Mouse (Mus musculus) frontal cortex, postnatal 10 days (tissue): ENCODE results near the gene Txndc16.

ENCODE experiments used
- DNase-seq, 2 experiments: peaks; one replicate each; pipeline ENCODE4 v3.0.0; 2022; ENCODE audit warnings: low spot score in 2 of 2, mixed read lengths in 1 of 2

Gene Txndc16

GRCm38 (mm10) chr14:45220090-45220956, at the start of gene Txndc16:
Txndc16 (minus strand) TSS chr14:45220328.
- peak; percentile 72 to 80 for DNase-seq

GRCm38 (mm10) chr14:45263831-45264592, 43.9 kb upstream of the Txndc16 start:
- no peak for DNase-seq

GRCm38 (mm10) chr14:45251548-45252076, 31.5 kb upstream of the Txndc16 start:
- no peak for DNase-seq

GRCm38 (mm10) chr14:45241613-45242012, 21.5 kb upstream of the Txndc16 start:
- no peak for DNase-seq

GRCm38 (mm10) chr14:45239042-45239441, 18.9 kb upstream of the Txndc16 start:
- DNase-seq, result no peak

GRCm38 (mm10) chr14:45220957-45221630, 966 bp upstream of the Txndc16 start:
- DNase-seq, result no peak

- peak; percentile 99 for DNase-seq
These were observed 643 bp downstream of the Txndc16 start, which contains the start of gene Gpr137c for GRCm38 (mm10) chr14:45219281-45220089. Gpr137c (plus strand) TSS chr14:45219717.

- DNase-seq, result no peak
These were observed 2.4 kb downstream of the Txndc16 start for GRCm38 (mm10) chr14:45217693-45218092.

GRCm38 (mm10) chr14:45216711-45217340, 3.3 kb downstream of the Txndc16 start:
- no peak for DNase-seq

- no peak for DNase-seq
These were observed 8.7 kb downstream of the Txndc16 start for GRCm38 (mm10) chr14:45211431-45211830.

GRCm38 (mm10) chr14:45210683-45211082, 9.4 kb downstream of the Txndc16 start:
- no peak for DNase-seq

GRCm38 (mm10) chr14:45200607-45201006, 19.5 kb downstream of the Txndc16 start:
- no peak for DNase-seq

- no peak for DNase-seq
These were observed 29.1 kb downstream of the Txndc16 start for GRCm38 (mm10) chr14:45190999-45191398.

- DNase-seq, result no peak
These were observed 38.5 kb downstream of the Txndc16 start for GRCm38 (mm10) chr14:45181611-45182010.

- no peak for DNase-seq
These were observed 40.5 kb downstream of the Txndc16 start for GRCm38 (mm10) chr14:45179606-45180005.

- DNase-seq, result no peak
These were observed 40.9 kb downstream of the Txndc16 start for GRCm38 (mm10) chr14:45179186-45179585.

GRCm38 (mm10) chr14:45175012-45175740, 45.0 kb downstream of the Txndc16 start:
- no peak for DNase-seq

GRCm38 (mm10) chr14:45172260-45172659, 47.9 kb downstream of the Txndc16 start:
- DNase-seq, result no peak

- no peak for DNase-seq
These were observed 52.8 kb downstream of the Txndc16 start for GRCm38 (mm10) chr14:45167366-45167765.
